Mouse (Mus musculus): ENCODE data around the gene Gm49387.

Gm49387 gene

GRCm38 (mm10) chr14:31640346-31640889 lies at the start of gene Gm49387:
TSS of gene Gm49387 (minus strand) at chr14:31640878.
- in situ Hi-C loops (cut with MboI, MseI) = no loop called here

GRCm38 (mm10) chr14:31686231-31686630 lies 45.6 kb upstream of the Gm49387 start:
- in situ Hi-C loops (cut with MboI, MseI) = no loop called here

- in situ Hi-C loops (cut with MboI, MseI) = no loop called here
Measured at GRCm38 (mm10) chr14:31685680-31686079, 45.0 kb upstream of the Gm49387 start.

- in situ Hi-C loops (cut with MboI, MseI) = no loop called here
Measured at GRCm38 (mm10) chr14:31684343-31685040, 43.8 kb upstream of the Gm49387 start.

- in situ Hi-C loops (cut with MboI, MseI) = no loop called here
Measured at GRCm38 (mm10) chr14:31683610-31684009, 42.9 kb upstream of the Gm49387 start.

- in situ Hi-C loops (cut with MboI, MseI) = no loop called here
Measured at GRCm38 (mm10) chr14:31681931-31682555, 41.4 kb upstream of the Gm49387 start.

GRCm38 (mm10) chr14:31681291-31681690 lies 40.6 kb upstream of the Gm49387 start:
- in situ Hi-C loops (cut with MboI, MseI) = no loop called here

- in situ Hi-C loops (cut with MboI, MseI) = no loop called here
Measured at GRCm38 (mm10) chr14:31680656-31681055, 40.0 kb upstream of the Gm49387 start.

- in situ Hi-C loops (cut with MboI, MseI) = loop anchor here (5.0 kb wide), 1 partner anchor 111 kb away; no protein-coding TSS in a partner anchor
Measured at GRCm38 (mm10) chr14:31671635-31672320, 31.1 kb upstream of the Gm49387 start.

- in situ Hi-C loops (cut with MboI, MseI) = loop anchor here (5.0 kb wide), 1 partner anchor 112 kb away; no protein-coding TSS in a partner anchor
Measured at GRCm38 (mm10) chr14:31669642-31670490, 29.2 kb upstream of the Gm49387 start.

GRCm38 (mm10) chr14:31669161-31669611 lies 28.5 kb upstream of the Gm49387 start:
- in situ Hi-C loops (cut with MboI, MseI) = no loop called here

- in situ Hi-C loops (cut with MboI, MseI) = no loop called here
Measured at GRCm38 (mm10) chr14:31668326-31668725, 27.6 kb upstream of the Gm49387 start.

GRCm38 (mm10) chr14:31667741-31668140 lies 27.1 kb upstream of the Gm49387 start:
- in situ Hi-C loops (cut with MboI, MseI) = no loop called here

GRCm38 (mm10) chr14:31666931-31667705 lies 26.4 kb upstream of the Gm49387 start:
- in situ Hi-C loops (cut with MboI, MseI) = no loop called here

- in situ Hi-C loops (cut with MboI, MseI) = no loop called here
Measured at GRCm38 (mm10) chr14:31665566-31665940, 24.9 kb upstream of the Gm49387 start.

- in situ Hi-C loops (cut with MboI, MseI) = no loop called here
Measured at GRCm38 (mm10) chr14:31664903-31665565, 24.4 kb upstream of the Gm49387 start.

GRCm38 (mm10) chr14:31664100-31664902 lies 23.6 kb upstream of the Gm49387 start:
- in situ Hi-C loops (cut with MboI, MseI) = no loop called here

- in situ Hi-C loops (cut with MboI, MseI) = no loop called here
Measured at GRCm38 (mm10) chr14:31663376-31664099, 22.9 kb upstream of the Gm49387 start.
